Mouse (Mus musculus): Measurements from ENCODE around the gene Met.

DNA sequence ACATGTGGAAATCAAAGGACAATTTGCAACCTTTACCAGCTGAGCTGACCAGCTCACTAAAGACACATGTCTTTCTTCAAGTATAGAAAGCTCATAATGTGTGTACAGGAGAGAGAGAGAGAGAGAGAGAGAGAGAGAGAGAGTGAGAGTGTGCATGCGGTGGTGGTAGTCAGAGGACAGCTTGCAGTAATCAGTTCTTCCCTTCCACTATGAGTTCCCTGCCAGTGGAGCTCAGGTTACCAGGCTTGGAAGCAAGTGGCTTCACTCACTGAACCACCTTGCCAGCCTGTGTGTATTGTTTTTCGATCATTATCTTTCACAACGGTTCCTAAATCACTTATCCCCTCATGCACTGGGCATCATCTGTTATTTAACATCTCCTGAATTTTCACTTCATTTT lies 34.6 kb upstream of the Met start:
- no peak for TF ChIP-seq CTCF (IDR thresholded peaks at IDR 0.05)
- no peak for TF ChIP-seq EP300 (IDR thresholded peaks at IDR 0.05; ENCODE audit: insufficient read depth, low read depth, low read length)

Measured in heart, adult 2 months (tissue).